Mouse (Mus musculus): ENCODE results near the gene Bcan. TPM values are rescaled to one million over a fixed set of nuclear protein-coding genes. Genes with fewer than 3 reads are reported as not detected.
A peak's percentile ranks its signal among the peaks of the same experiment; 100 is the strongest.

Bcan gene
- total and polyA plus RNA-seq, 2 experiments from 2014 or later: 180 to 284 TPM

DNA sequence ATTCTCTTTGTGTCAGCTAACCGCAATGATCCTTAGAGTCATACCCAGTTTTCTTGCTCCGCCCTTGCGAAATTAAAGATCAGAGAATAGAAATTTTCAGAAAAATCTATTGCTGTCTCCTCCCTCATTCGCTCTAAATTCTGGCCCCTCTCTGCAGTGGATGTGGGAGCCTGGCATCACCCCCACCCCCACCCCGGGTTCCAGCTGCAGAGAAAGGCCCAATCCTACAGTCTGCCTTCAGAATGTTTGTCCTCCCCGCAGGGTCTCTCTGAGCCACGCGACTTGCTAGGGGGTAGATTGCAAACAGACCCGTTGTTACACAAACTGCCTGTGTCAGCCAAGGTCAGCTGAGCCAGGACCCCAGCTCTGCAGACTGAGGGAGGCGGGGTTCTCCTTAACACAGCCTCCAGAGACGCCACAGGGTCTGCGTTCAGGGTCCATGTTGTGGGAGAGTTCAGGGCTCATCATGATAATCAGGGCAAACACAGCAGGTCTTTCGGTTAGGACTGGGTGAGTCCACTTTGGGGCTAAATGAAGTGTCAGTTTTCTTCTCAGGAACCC, 50.0 kb downstream of the Bcan start:
- no peak overlapping the region for H3K27ac ChIP-seq (ENCODE audit: low read depth, low read length)
- no peak overlapping the region for H3K9ac ChIP-seq (replicated peaks; ENCODE audit: low read length, poor library complexity, severe bottlenecking)
- H3K9me3 ChIP-seq (ENCODE audit: low read length): no peaks in the 10 kb centered on the region
- peaks cover 14% of the 10 kb centered on the region for H3K4me1 ChIP-seq (ENCODE audit: insufficient read depth, low read length)
- no peak for TF ChIP-seq CTCF (IDR thresholded peaks at IDR 0.05)
- H3K27me3 ChIP-seq (ENCODE audit: insufficient read depth, low read length): 0 out of 2 replicates have a peak, but pooled peaks cover 4% of the 10 kb centered on the region
- 24% methylated on average over 13 of the region's 13 CpGs for WGBS
- H3K4me2 ChIP-seq (ENCODE audit: low read depth, low read length, poor library complexity, severe bottlenecking): no peak overlapping the region
- H3K4me3 ChIP-seq (ENCODE audit: low read depth, low read length): no peak overlapping the region
- ATAC-seq (ENCODE audit: low FRiP score): no peak
- DNase-seq (ENCODE audit: low spot score): no peak
- no peaks in the 10 kb centered on the region for H3K36me3 ChIP-seq (ENCODE audit: insufficient read depth, low read length)

DNA sequence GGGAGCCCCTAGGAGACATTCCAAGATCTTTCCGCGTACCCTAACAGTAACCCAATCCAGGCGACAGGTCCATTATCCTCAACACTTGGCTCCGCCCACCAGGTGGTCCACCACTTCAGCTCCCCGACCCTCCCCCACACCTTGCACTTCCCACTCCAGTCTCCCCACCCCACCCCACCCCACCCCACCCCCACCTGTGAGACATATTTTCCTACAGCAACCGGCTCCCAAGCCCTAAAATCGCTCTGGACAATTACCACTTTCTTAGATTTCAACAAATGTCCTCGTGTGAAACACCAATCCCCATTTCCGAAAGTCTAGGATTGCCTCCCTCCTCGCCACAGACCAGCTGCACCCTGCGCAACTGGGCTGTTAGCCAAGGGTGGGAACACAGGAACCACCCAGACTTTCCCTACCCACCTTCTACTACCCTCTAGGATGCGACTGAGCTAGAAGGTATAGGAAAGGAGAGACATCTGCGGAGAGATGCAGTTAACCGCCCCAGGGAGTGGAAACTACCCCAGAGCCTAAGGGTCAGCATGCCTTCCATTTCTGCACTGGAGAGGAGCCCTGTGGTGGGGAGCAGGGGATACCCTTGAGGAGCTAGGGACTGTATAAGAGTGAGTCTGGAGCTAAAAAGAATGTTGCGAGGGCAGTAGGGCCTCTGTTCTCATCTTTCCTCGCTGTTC, 50.6 kb downstream of the Bcan start:
- DNase-seq (ENCODE audit: low spot score): no peak
- no peak overlapping the region for H3K4me3 ChIP-seq (ENCODE audit: low read depth, low read length)
- 27% methylated on average over 16 of the region's 16 CpGs for WGBS

GRCm38 (mm10) chr3:87948378-87949265, 51.4 kb downstream of the Bcan start, which contains the start of gene Crabp2:
Crabp2 (plus strand) TSS chr3:87948666.
- 6% methylated on average over 33 of the region's 35 CpGs for WGBS
- Histone ChIP-seq H3K4me3 (ENCODE audit: low read depth, low read length) (peak within 1 kb of the TSS; percentile 26), H3K36me3 (ENCODE audit: insufficient read depth, low read length) (no peaks in the 10 kb centered on the region), H3K4me2 (ENCODE audit: low read depth, low read length, poor library complexity, severe bottlenecking) (peak within 1 kb of the TSS; percentile 64), H3K9ac (replicated peaks; ENCODE audit: low read length, poor library complexity, severe bottlenecking) (0 out of 2 replicates have a peak within 1 kb of the TSS, but pooled peaks have one; percentile 13), H3K27ac (ENCODE audit: low read depth, low read length) (no peak within 1 kb of the TSS), H3K9me3 (ENCODE audit: low read length) (no peaks in the 10 kb centered on the region), H3K4me1 (ENCODE audit: insufficient read depth, low read length) (peaks cover 14% of the 10 kb centered on the region), H3K27me3 (ENCODE audit: insufficient read depth, low read length) (0 out of 2 replicates have a peak, but pooled peaks cover 4% of the 10 kb centered on the region)
- no peak for DNase-seq (ENCODE audit: low spot score)
- no peak for ATAC-seq (ENCODE audit: low FRiP score)
- no peak for TF ChIP-seq CTCF (IDR thresholded peaks at IDR 0.05)

More for the DNA sequence above, 50.6 kb downstream of the Bcan start:
- no peak overlapping the region for H3K9ac ChIP-seq (replicated peaks; ENCODE audit: low read length, poor library complexity, severe bottlenecking)
- H3K4me2 ChIP-seq (ENCODE audit: low read depth, low read length, poor library complexity, severe bottlenecking): 0 out of 2 replicates have a peak overlapping the region, but pooled peaks have one; percentile 64
- H3K27me3 ChIP-seq (ENCODE audit: insufficient read depth, low read length): 0 out of 2 replicates have a peak, but pooled peaks cover 4% of the 10 kb centered on the region
- H3K4me1 ChIP-seq (ENCODE audit: insufficient read depth, low read length): peaks cover 14% of the 10 kb centered on the region
- ATAC-seq (ENCODE audit: low FRiP score): no peak
- H3K36me3 ChIP-seq (ENCODE audit: insufficient read depth, low read length): no peaks in the 10 kb centered on the region
- H3K9me3 ChIP-seq (ENCODE audit: low read length): no peaks in the 10 kb centered on the region
- no peak overlapping the region for H3K27ac ChIP-seq (ENCODE audit: low read depth, low read length)
- TF ChIP-seq CTCF (IDR thresholded peaks at IDR 0.05): no peak

GRCm38 (mm10) chr3:87947811-87948199, 52.2 kb downstream of the Bcan start:
- H3K27me3 ChIP-seq (ENCODE audit: insufficient read depth, low read length): 0 out of 2 replicates have a peak, but pooled peaks cover 4% of the 10 kb centered on the region
- no peak for DNase-seq (ENCODE audit: low spot score)
- WGBS: 0% methylated on average over 17 of the region's 17 CpGs
- no peak for ATAC-seq (ENCODE audit: low FRiP score)
- H3K4me2 ChIP-seq (ENCODE audit: low read depth, low read length, poor library complexity, severe bottlenecking): peak overlapping the region; percentile 64
- H3K4me1 ChIP-seq (ENCODE audit: insufficient read depth, low read length): peaks cover 14% of the 10 kb centered on the region
- no peak overlapping the region for H3K27ac ChIP-seq (ENCODE audit: low read depth, low read length)
- no peak for TF ChIP-seq CTCF (IDR thresholded peaks at IDR 0.05)
- H3K9ac ChIP-seq (replicated peaks; ENCODE audit: low read length, poor library complexity, severe bottlenecking): 0 out of 2 replicates have a peak overlapping the region, but pooled peaks have one; percentile 13
- H3K4me3 ChIP-seq (ENCODE audit: low read depth, low read length): peak overlapping the region; percentile 26
- H3K9me3 ChIP-seq (ENCODE audit: low read length): no peaks in the 10 kb centered on the region
- H3K36me3 ChIP-seq (ENCODE audit: insufficient read depth, low read length): no peaks in the 10 kb centered on the region

GRCm38 (mm10) chr3:87947056-87947810, 52.8 kb downstream of the Bcan start:
- H3K9me3 ChIP-seq (ENCODE audit: low read length): no peaks in the 10 kb centered on the region
- peaks cover 14% of the 10 kb centered on the region for H3K4me1 ChIP-seq (ENCODE audit: insufficient read depth, low read length)
- peak overlapping the region; percentile 64 for H3K4me2 ChIP-seq (ENCODE audit: low read depth, low read length, poor library complexity, severe bottlenecking)
- no peak for DNase-seq (ENCODE audit: low spot score)
- no peak for TF ChIP-seq CTCF (IDR thresholded peaks at IDR 0.05)
- 0 out of 2 replicates have a peak overlapping the region, but pooled peaks have one; percentile 13 for H3K9ac ChIP-seq (replicated peaks; ENCODE audit: low read length, poor library complexity, severe bottlenecking)
- WGBS: 7% methylated on average over 26 of the region's 26 CpGs
- no peak for ATAC-seq (ENCODE audit: low FRiP score)
- H3K27ac ChIP-seq (ENCODE audit: low read depth, low read length): no peak overlapping the region
- 0 out of 2 replicates have a peak, but pooled peaks cover 4% of the 10 kb centered on the region for H3K27me3 ChIP-seq (ENCODE audit: insufficient read depth, low read length)
- peak overlapping the region; percentile 26 for H3K4me3 ChIP-seq (ENCODE audit: low read depth, low read length)
- peaks cover 4% of the 10 kb centered on the region; the same call in 1 of the 2 replicates for H3K36me3 ChIP-seq (ENCODE audit: insufficient read depth, low read length)

All from midbrain, postnatal 0 days (tissue).